Mouse (Mus musculus): ENCODE results near the gene Pde8b.

Gene Pde8b

GRCm38 (mm10) chr13:95019345-95019744 is 230.8 kb downstream of the Pde8b start:
- DNase-seq (ENCODE audit: low spot score), result no peak

GRCm38 (mm10) chr13:95017916-95018315 is 232.2 kb downstream of the Pde8b start:
- DNase-seq (ENCODE audit: low spot score), result peak; percentile 35

GRCm38 (mm10) chr13:95017278-95017677 is 232.9 kb downstream of the Pde8b start:
- DNase-seq (ENCODE audit: low spot score), result no peak

- no peak for DNase-seq (ENCODE audit: low spot score)
These were observed 238.4 kb downstream of the Pde8b start for GRCm38 (mm10) chr13:95011546-95012257.

GRCm38 (mm10) chr13:95009261-95009660 is 240.9 kb downstream of the Pde8b start:
- no peak for DNase-seq (ENCODE audit: low spot score)

GRCm38 (mm10) chr13:95007281-95007680 is 242.9 kb downstream of the Pde8b start:
- no peak for DNase-seq (ENCODE audit: low spot score)

GRCm38 (mm10) chr13:94990516-94990915 is 259.6 kb downstream of the Pde8b start:
- DNase-seq (ENCODE audit: low spot score), result peak; percentile 11

GRCm38 (mm10) chr13:94979081-94979480 is 271.1 kb downstream of the Pde8b start:
- DNase-seq (ENCODE audit: low spot score), result no peak

GRCm38 (mm10) chr13:94976219-94977186 is 273.6 kb downstream of the Pde8b start, which contains the start of gene Wdr41:
TSS of gene Wdr41 (plus strand) at chr13:94976344.
- peak; percentile 88 for DNase-seq (ENCODE audit: low spot score)

GRCm38 (mm10) chr13:94975828-94976218 is 274.3 kb downstream of the Pde8b start:
- DNase-seq (ENCODE audit: low spot score), result no peak

Measured in yolk sac, embryonic 10.5 days (tissue).